Mouse (Mus musculus) CH12.LX (cell line): Measurements from ENCODE around the gene Ints1. TPM values are rescaled to one million over a fixed set of nuclear protein-coding genes. Genes with fewer than 3 reads are reported as not detected.

ENCODE experiments used
- BHLHE40 ChIP-seq: IDR thresholded peaks from 2 replicates; pipeline ENCODE4 v1.6.1; 2011; ENCODE audit warnings: mild to moderate bottlenecking, low read depth, low read length, improper control_type of control experiment
- CHD1 ChIP-seq: IDR thresholded peaks from 2 replicates; pipeline ENCODE4 v1.6.1; 2012; ENCODE audit warnings: low read depth, low read length, improper control_type of control experiment, inconsistent platforms
- MAX ChIP-seq: IDR thresholded peaks from 2 replicates; pipeline ENCODE4 v1.6.1; 2011; ENCODE audit warnings: low read length, improper control_type of control experiment
- MEF2A ChIP-seq: IDR thresholded peaks from 2 replicates; pipeline ENCODE4 v1.6.1; 2014; ENCODE audit warnings: low read depth, mild to moderate bottlenecking, inconsistent platforms, low read length, improper control_type of control experiment, borderline replicate concordance
- PAX5 ChIP-seq: IDR thresholded peaks from 2 replicates; pipeline ENCODE4 v1.6.1; 2012; ENCODE audit warnings: low read length, inconsistent platforms, mixed read lengths
- UBTF ChIP-seq: IDR thresholded peaks from 2 replicates; pipeline ENCODE4 v1.6.1; 2012; ENCODE audit warnings: low read depth, mild to moderate bottlenecking, inconsistent platforms, low read length, improper control_type of control experiment, moderate library complexity
- polyA plus RNA-seq: library from polyadenylated mRNA; unstranded; fragments of >175 nt; gene quantifications from 2 replicates; pipeline ENCODE4 v1.2.1, GENCODE M21; 2012; ENCODE audit warnings: low read depth; ENCODE audit not compliant: insufficient read length
- total RNA-seq, 2 experiments: library from RNA; depleted of rRNA; stranded (reverse); fragments of 300-350 nt in 1 of 2; fragments of >200 nt in 1 of 2; gene quantifications; 2 replicates each; pipeline ENCODE4 v1.2.3; 2012 to 2014

Ints1 gene
- total and polyA plus RNA-seq, 3 experiments, result 19.8 to 88.2 (median 72.1) TPM

DNA sequence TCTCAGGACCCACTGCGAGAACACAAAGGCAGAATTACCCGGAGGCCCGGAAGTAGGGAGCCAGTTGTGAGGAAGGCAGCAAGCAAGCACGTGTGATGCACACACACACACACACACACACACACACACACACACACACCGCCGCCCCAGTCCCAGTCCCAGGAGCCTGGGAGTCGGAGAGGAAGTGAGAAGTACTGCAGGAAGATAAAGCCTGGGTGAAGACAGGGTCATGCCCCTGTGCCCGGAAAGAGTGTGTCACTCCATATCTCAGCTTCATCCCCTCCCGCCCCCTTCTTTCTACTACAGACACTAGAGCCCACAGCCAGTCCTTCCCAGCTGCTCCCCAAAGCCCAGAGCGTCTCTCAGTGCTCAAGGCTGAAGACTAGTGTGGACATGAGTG is 73.2 kb downstream of the Ints1 start (continued):
- no peak for TF ChIP-seq MEF2A
- TF ChIP-seq BHLHE40, result peak; percentile 92
- TF ChIP-seq CHD1, result no peak
- no peak for TF ChIP-seq UBTF
- TF ChIP-seq PAX5, result no peak
- TF ChIP-seq MAX, result no peak

Other genes with a start within 250 kb of the Ints1 start
- gene Uncx, start 232.2 kb downstream of the Ints1 start, total RNA-seq (2012; rRNA removed), result not detected in 2 replicates
- gene Uncx, start 232.2 kb downstream of the Ints1 start, total RNA-seq (2014; rRNA removed), result not detected in 2 replicates
- not detected in 2 replicates for gene Uncx, start 232.2 kb downstream of the Ints1 start, polyA plus RNA-seq
- 1.7 and 2.1 TPM in 2 replicates for gene Micall2, start 39.3 kb downstream of the Ints1 start, total RNA-seq (2012; rRNA removed)
- gene Micall2, start 39.3 kb downstream of the Ints1 start, total RNA-seq (2014; rRNA removed), result 1.2 and 1.3 TPM in 2 replicates
- gene Micall2, start 39.3 kb downstream of the Ints1 start, polyA plus RNA-seq, result 1.7 and 3.0 TPM in 2 replicates
- gene Mafk, start 15.8 kb upstream of the Ints1 start, total RNA-seq (2012; rRNA removed), result 16.4 and 20.0 TPM in 2 replicates
- gene Mafk, start 15.8 kb upstream of the Ints1 start, total RNA-seq (2014; rRNA removed), result 23.6 and 23.8 TPM in 2 replicates
- gene Mafk, start 15.8 kb upstream of the Ints1 start, polyA plus RNA-seq, result 24.1 and 24.7 TPM in 2 replicates
- gene Tmem184a, start 44.2 kb upstream of the Ints1 start, total RNA-seq (2012; rRNA removed), result 0.08 TPM in 1 of 2 replicates, not detected in the other
- 0.08 and 0.20 TPM in 2 replicates for gene Tmem184a, start 44.2 kb upstream of the Ints1 start, total RNA-seq (2014; rRNA removed)
- gene Tmem184a, start 44.2 kb upstream of the Ints1 start, polyA plus RNA-seq, result 0.16 TPM in 2 replicates
- gene Gm26938, start 50.7 kb upstream of the Ints1 start, total RNA-seq (2012; rRNA removed), result not detected in 2 replicates
- gene Gm26938, start 50.7 kb upstream of the Ints1 start, total RNA-seq (2014; rRNA removed), result not detected in 2 replicates
- gene Gm26938, start 50.7 kb upstream of the Ints1 start, polyA plus RNA-seq, result not detected in 2 replicates
- 43.5 and 60.1 TPM in 2 replicates for gene Psmg3, start 51.2 kb upstream of the Ints1 start, total RNA-seq (2012; rRNA removed)
- 92.5 and 101 TPM in 2 replicates for gene Psmg3, start 51.2 kb upstream of the Ints1 start, total RNA-seq (2014; rRNA removed)
- gene Psmg3, start 51.2 kb upstream of the Ints1 start, polyA plus RNA-seq, result 57.3 and 61.3 TPM in 2 replicates
- 0.04 TPM in 1 of 2 replicates, not detected in the other for gene Elfn1, start 132.3 kb upstream of the Ints1 start, total RNA-seq (2012; rRNA removed)
- gene Elfn1, start 132.3 kb upstream of the Ints1 start, total RNA-seq (2014; rRNA removed), result not detected in 2 replicates
- 0.06 TPM in 1 of 2 replicates, not detected in the other for gene Elfn1, start 132.3 kb upstream of the Ints1 start, polyA plus RNA-seq